Mouse (Mus musculus): ENCODE data around the gene Tbc1d22b. TPM values are rescaled to one million over a fixed set of nuclear protein-coding genes. Genes with fewer than 3 reads are reported as not detected.
"Not testable (repeated sequence)": the region's sequence is repeated elsewhere in the genome, so short reads cannot be mapped to it uniquely, and the experiment has no call there.

Gene Tbc1d22b
- polyA plus RNA-seq, 1 experiment from 2014 or later = 24.3 TPM

GRCm38 (mm10) chr17:29613453-29613852, 63.9 kb downstream of the Tbc1d22b start:
- H3K4me1 ChIP-seq = peaks cover 29% of the 10 kb centered on the region
- not testable (repeated sequence) for H3K27me3 ChIP-seq; H3K27ac ChIP-seq; H3K9ac ChIP-seq; H3K4me2 ChIP-seq; ATAC-seq (ENCODE audit: low FRiP score); H3K4me3 ChIP-seq (replicated peaks); H3K9me3 ChIP-seq
- WGBS = 87% methylated on average over 5 of the region's 5 CpGs
- peaks cover 14% of the 10 kb centered on the region for H3K36me3 ChIP-seq (replicated peaks)

GRCm38 (mm10) chr17:29614115-29615023, 64.8 kb downstream of the Tbc1d22b start, which contains the start of the genes Rnf8 and Gm28043:
Rnf8 (plus strand) TSS chr17:29614790.
Gm28043 (plus strand) TSS chr17:29614876.
- peak; percentile 94 for ATAC-seq (ENCODE audit: low FRiP score)
- Histone ChIP-seq H3K4me3 (replicated peaks) (peak within 1 kb of the TSS; percentile 99), H3K27me3 (no peaks in the 10 kb centered on the region), H3K36me3 (replicated peaks) (peaks cover 19% of the 10 kb centered on the region), H3K27ac (peak within 1 kb of the TSS; percentile 95), H3K9me3 (no peaks in the 10 kb centered on the region), H3K4me2 (peak within 1 kb of the TSS; percentile 87), H3K4me1 (peaks cover 29% of the 10 kb centered on the region), H3K9ac (peak within 1 kb of the TSS; percentile 99)
- WGBS = 1% methylated on average over 52 of the region's 52 CpGs

GRCm38 (mm10) chr17:29615024-29615551, 65.5 kb downstream of the Tbc1d22b start:
- ATAC-seq (ENCODE audit: low FRiP score) = peak; percentile 60
- H3K36me3 ChIP-seq (replicated peaks) = peaks cover 26% of the 10 kb centered on the region
- under 1% methylated on average over 42 of the region's 43 CpGs for WGBS

DNA sequence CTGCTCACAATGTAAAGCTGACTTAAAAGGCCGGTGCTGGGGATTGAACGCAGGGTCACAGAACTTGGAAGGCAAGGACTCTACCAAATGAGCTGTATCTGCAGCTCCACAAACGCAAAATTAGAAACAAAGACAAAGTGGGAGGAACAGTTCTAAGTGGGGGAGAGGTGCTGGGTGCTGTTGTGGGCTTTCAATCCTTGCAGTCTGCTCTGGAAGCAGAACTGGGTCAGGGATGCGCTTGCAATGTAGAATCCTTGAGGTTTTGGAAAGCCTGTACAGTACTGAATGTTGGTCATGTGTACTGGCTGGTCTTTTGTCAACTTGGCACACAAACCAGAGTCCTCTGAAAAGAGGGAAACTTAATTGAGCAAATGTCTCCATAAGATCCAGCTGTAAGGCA, 66.0 kb downstream of the Tbc1d22b start:
- peaks cover 29% of the 10 kb centered on the region for H3K4me1 ChIP-seq
- ATAC-seq (ENCODE audit: low FRiP score) = no peak
- WGBS = 7% methylated on average over 4 of the region's 4 CpGs

More at GRCm38 (mm10) chr17:29615024-29615551, 65.5 kb downstream of the Tbc1d22b start:
- Histone ChIP-seq H3K27me3 (no peaks in the 10 kb centered on the region), H3K9me3 (no peaks in the 10 kb centered on the region), H3K4me1 (peaks cover 29% of the 10 kb centered on the region), H3K4me3 (replicated peaks) (peak overlapping the region; percentile 99), H3K9ac (peak overlapping the region; percentile 99), H3K4me2 (peak overlapping the region; percentile 87), H3K27ac (peak overlapping the region; percentile 95)

GRCm38 (mm10) chr17:29619231-29619630, 69.6 kb downstream of the Tbc1d22b start:
- Histone ChIP-seq H3K9me3 (no peaks in the 10 kb centered on the region), H3K27ac (no peak overlapping the region), H3K36me3 (replicated peaks) (peaks cover 65% of the 10 kb centered on the region), H3K4me3 (replicated peaks) (no peak overlapping the region), H3K4me2 (no peak overlapping the region), H3K27me3 (no peaks in the 10 kb centered on the region), H3K9ac (no peak overlapping the region), H3K4me1 (peaks cover 26% of the 10 kb centered on the region)
- no peak for ATAC-seq (ENCODE audit: low FRiP score)
- 91% methylated on average over 3 of the region's 3 CpGs for WGBS

More for the DNA sequence above, 66.0 kb downstream of the Tbc1d22b start:
- no peaks in the 10 kb centered on the region for H3K27me3 ChIP-seq
- H3K9ac ChIP-seq = peak overlapping the region; percentile 99
- peak overlapping the region; percentile 95 for H3K27ac ChIP-seq
- peak overlapping the region; percentile 99 for H3K4me3 ChIP-seq (replicated peaks)
- H3K4me2 ChIP-seq = peak overlapping the region; percentile 87
- no peaks in the 10 kb centered on the region for H3K9me3 ChIP-seq
- peaks cover 29% of the 10 kb centered on the region for H3K36me3 ChIP-seq (replicated peaks)

- peaks cover 93% of the 10 kb centered on the region for H3K36me3 ChIP-seq (replicated peaks)
- WGBS = 96% methylated on average over 8 of the region's 8 CpGs
Observed at GRCm38 (mm10) chr17:29623488-29623887, 73.9 kb downstream of the Tbc1d22b start.

GRCm38 (mm10) chr17:29627285-29627684, 77.7 kb downstream of the Tbc1d22b start:
- 95% methylated on average over 9 of the region's 9 CpGs for WGBS

More at GRCm38 (mm10) chr17:29623488-29623887, 73.9 kb downstream of the Tbc1d22b start:
- Histone ChIP-seq H3K4me2 (no peak overlapping the region), H3K4me1 (no peaks in the 10 kb centered on the region), H3K9ac (no peak overlapping the region), H3K4me3 (replicated peaks) (no peak overlapping the region), H3K9me3 (no peaks in the 10 kb centered on the region), H3K27ac (no peak overlapping the region), H3K27me3 (no peaks in the 10 kb centered on the region)
- ATAC-seq (ENCODE audit: low FRiP score) = no peak

DNA sequence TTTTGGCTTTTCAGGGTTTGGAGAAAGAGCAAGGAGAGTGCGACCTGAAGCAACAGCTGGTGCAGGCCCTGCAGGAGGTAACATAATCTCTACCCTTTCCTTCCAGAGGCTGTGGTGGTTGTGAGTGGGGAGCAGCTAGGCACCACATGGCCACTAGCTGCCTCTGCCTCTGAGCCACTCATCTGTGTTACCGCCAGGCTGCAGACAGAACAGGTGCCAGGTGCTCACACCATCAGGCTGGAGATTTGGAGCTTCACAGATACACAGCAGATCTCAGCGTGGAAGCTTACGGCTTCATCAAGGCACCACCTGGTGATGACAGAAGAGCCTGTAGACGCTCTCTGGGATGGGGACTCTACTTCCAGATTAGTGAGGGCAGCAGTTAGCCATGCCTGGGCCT, 79.4 kb downstream of the Tbc1d22b start:
- 89% methylated on average over 5 of the region's 5 CpGs for WGBS
- no peaks in the 10 kb centered on the region for H3K27me3 ChIP-seq
- no peak overlapping the region for H3K27ac ChIP-seq
- no peak overlapping the region for H3K4me3 ChIP-seq (replicated peaks)
- H3K4me2 ChIP-seq = no peak overlapping the region
- no peak for ATAC-seq (ENCODE audit: low FRiP score)
- no peaks in the 10 kb centered on the region for H3K4me1 ChIP-seq
- H3K9ac ChIP-seq = no peak overlapping the region
- H3K36me3 ChIP-seq (replicated peaks) = peaks cover 89% of the 10 kb centered on the region
- no peaks in the 10 kb centered on the region for H3K9me3 ChIP-seq

More at GRCm38 (mm10) chr17:29627285-29627684, 77.7 kb downstream of the Tbc1d22b start:
- H3K9me3 ChIP-seq = no peaks in the 10 kb centered on the region
- H3K27me3 ChIP-seq = no peaks in the 10 kb centered on the region
- H3K4me2 ChIP-seq = no peak overlapping the region
- no peak for ATAC-seq (ENCODE audit: low FRiP score)
- no peak overlapping the region for H3K4me3 ChIP-seq (replicated peaks)
- H3K27ac ChIP-seq = no peak overlapping the region
- H3K36me3 ChIP-seq (replicated peaks) = peaks cover 94% of the 10 kb centered on the region
- no peaks in the 10 kb centered on the region for H3K4me1 ChIP-seq
- H3K9ac ChIP-seq = no peak overlapping the region

DNA sequence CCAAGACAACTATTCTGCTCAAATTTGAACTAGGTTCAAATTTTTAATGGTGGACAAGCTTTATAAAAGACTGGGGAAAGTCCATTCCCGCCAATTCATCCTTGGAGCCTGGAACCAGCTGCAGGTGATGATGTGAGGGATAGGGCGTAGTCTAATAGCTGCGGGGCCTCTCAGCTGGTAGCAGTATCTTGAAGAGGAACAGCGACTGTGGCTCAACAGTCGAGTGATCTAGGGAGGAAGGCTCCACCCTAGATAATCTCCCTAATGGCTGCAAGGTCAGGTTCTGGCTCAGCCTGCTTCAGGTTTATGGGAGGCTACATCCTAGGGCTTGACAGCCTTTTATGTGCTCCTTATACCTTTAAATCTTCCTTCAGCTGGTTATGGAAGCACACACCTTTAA, 80.0 kb downstream of the Tbc1d22b start:
- Histone ChIP-seq H3K4me3 (replicated peaks) (no peak overlapping the region), H3K4me2 (no peak overlapping the region), H3K27ac (no peak overlapping the region), H3K4me1 (no peaks in the 10 kb centered on the region), H3K36me3 (replicated peaks) (peaks cover 89% of the 10 kb centered on the region), H3K9ac (no peak overlapping the region), H3K9me3 (no peaks in the 10 kb centered on the region), H3K27me3 (no peaks in the 10 kb centered on the region)
- WGBS = 93% methylated on average over 5 of the region's 5 CpGs
- ATAC-seq (ENCODE audit: low FRiP score) = no peak

GRCm38 (mm10) chr17:29632312-29632711, 82.7 kb downstream of the Tbc1d22b start:
- 95% methylated on average over 11 of the region's 11 CpGs for WGBS
- Histone ChIP-seq H3K4me2 (no peak overlapping the region), H3K4me3 (replicated peaks) (no peak overlapping the region), H3K27me3 (no peaks in the 10 kb centered on the region), H3K9me3 (no peaks in the 10 kb centered on the region), H3K9ac (no peak overlapping the region), H3K27ac (no peak overlapping the region), H3K36me3 (replicated peaks) (peaks cover 88% of the 10 kb centered on the region), H3K4me1 (no peaks in the 10 kb centered on the region)
- ATAC-seq (ENCODE audit: low FRiP score) = no peak

GRCm38 (mm10) chr17:29635492-29635891, 85.9 kb downstream of the Tbc1d22b start:
- WGBS = 90% methylated on average over 8 of the region's 8 CpGs
- no peak overlapping the region for H3K4me2 ChIP-seq
- peaks cover 89% of the 10 kb centered on the region for H3K36me3 ChIP-seq (replicated peaks)
- ATAC-seq (ENCODE audit: low FRiP score) = no peak
- no peaks in the 10 kb centered on the region for H3K27me3 ChIP-seq
- H3K27ac ChIP-seq = no peak overlapping the region
- H3K9me3 ChIP-seq = no peaks in the 10 kb centered on the region
- no peaks in the 10 kb centered on the region for H3K4me1 ChIP-seq
- no peak overlapping the region for H3K9ac ChIP-seq
- H3K4me3 ChIP-seq (replicated peaks) = no peak overlapping the region

GRCm38 (mm10) chr17:29636118-29636517, 86.5 kb downstream of the Tbc1d22b start:
- ATAC-seq (ENCODE audit: low FRiP score) = no peak
- no peak overlapping the region for H3K4me3 ChIP-seq (replicated peaks)
- WGBS = 73% methylated on average over 5 of the region's 5 CpGs
- H3K27ac ChIP-seq = no peak overlapping the region
- no peak overlapping the region for H3K9ac ChIP-seq
- H3K27me3 ChIP-seq = no peaks in the 10 kb centered on the region
- no peaks in the 10 kb centered on the region for H3K9me3 ChIP-seq
- H3K4me1 ChIP-seq = no peaks in the 10 kb centered on the region
- no peak overlapping the region for H3K4me2 ChIP-seq
- H3K36me3 ChIP-seq (replicated peaks) = peaks cover 89% of the 10 kb centered on the region

Data from forebrain, embryonic 12.5 days (tissue).